Mouse (Mus musculus): ENCODE results near the gene Nckap5l.

Gene Nckap5l

GRCm38 (mm10) chr15:99457606-99458401, at the start of gene Nckap5l:
Gene Nckap5l (minus strand): TSS chr15:99457748.
- DNase-seq (ENCODE audit: low read depth, low spot score), result peak; percentile 86

DNA sequence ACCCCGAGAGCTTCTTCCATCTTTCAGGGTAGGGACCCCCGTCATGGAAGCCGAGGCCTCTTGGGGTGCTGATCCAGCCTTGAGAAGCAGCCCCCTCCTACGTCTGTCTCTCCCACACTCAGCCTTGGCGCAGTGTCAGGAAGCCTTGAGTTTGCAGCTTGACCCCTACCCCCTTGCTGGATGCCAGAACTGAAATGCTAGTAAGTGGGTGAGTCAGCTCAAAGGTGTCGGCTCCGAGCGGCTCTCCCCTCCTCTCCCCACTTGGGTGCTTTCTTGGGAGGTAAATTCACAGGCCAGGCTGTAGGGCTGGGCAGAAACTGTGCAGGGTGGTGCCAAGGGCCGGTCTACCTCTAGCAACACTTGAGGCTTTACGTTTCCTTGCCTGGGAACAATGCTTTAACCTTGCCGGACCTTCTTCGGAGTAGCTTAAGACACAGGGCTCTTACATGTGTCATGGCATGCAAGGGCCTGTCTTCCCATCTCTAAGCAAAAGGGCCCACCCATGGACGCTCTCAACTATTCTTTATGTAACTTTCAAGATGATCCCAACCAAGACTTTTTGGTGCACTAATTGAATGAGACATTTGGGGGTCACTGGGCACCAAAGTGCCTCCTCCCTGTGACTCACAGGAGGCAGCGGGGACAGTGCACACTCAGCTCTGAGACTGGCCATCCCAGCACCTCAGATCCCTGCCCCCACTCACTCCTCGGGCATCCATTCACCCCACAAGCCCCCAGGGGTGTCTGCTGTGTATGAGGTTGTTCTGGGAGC, 48.0 kb upstream of the Nckap5l start:
- DNase-seq (ENCODE audit: low read depth, low spot score), result no peak

DNA sequence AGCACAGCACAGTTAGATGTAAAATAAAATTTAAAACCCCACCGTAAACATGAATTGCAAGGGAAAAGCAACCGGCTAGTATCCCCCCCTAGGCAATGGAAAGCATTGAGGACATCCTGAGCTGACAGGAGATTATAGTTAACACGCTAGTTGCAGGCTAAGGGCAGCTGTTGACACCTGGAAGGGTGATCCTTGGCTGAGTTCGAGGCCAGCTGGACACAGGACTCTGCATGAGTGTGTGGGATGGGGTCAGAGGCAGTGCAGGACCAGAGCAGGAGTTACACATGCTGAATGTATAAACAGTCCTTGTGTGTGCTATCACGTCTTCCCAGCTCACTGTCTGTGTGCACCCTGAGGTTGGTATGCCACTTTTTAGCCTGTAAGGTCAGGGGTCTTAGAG, 45.7 kb upstream of the Nckap5l start:
- no peak for DNase-seq (ENCODE audit: low read depth, low spot score)

GRCm38 (mm10) chr15:99502311-99502831, 44.8 kb upstream of the Nckap5l start:
- no peak for DNase-seq (ENCODE audit: low read depth, low spot score)

DNA sequence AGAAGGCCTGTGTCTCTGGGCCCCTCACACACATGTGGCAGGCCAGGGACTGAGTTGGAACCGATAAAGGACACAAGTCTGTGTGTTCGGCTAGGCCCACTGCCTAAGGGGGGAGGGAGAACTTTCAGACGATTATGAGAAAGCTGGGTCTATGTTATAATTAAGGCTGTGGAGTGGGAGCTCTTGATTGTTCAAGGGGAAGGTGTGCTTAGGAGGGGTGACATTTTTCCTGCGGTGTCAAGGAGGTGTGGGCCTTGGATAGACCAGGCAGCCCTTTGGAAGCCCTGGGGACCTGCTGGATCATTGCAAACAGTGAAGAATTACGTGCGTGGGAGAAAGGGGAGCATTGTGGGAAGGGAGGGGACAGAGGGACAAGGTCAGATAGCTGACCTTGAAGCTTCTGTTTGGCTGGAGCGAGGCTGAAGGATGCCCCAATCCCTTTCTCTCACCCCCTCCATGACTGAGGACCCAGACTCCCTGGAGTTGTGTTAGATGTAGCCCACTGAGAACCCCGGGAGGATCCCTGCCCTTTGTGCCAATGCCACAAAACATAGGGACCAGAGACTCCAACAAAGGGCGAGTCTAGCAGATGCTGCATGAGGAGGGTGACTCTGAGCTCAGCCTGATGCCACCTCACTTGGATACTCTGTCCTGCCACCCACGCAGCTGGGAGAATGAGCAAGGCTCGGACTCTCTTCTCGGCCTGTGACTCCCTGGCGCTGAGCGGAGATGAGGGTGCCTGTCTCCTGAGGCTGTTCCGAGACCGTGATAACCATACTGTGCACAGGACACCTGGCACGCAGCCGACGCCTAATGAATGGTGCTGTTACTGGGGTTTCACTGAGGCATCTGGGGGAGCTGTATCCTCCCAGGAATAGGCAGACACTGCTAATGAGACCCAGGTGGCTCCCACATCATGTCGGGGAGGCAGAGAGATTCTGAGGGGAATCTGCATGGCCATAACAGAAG, 44.0 kb upstream of the Nckap5l start:
- DNase-seq (ENCODE audit: low read depth, low spot score), result no peak

GRCm38 (mm10) chr15:99500320-99500719, 42.8 kb upstream of the Nckap5l start:
- no peak for DNase-seq (ENCODE audit: low read depth, low spot score)

GRCm38 (mm10) chr15:99499726-99500125, 42.2 kb upstream of the Nckap5l start:
- no peak for DNase-seq (ENCODE audit: low read depth, low spot score)

- DNase-seq (ENCODE audit: low read depth, low spot score), result no peak
Observed at GRCm38 (mm10) chr15:99498781-99499180, 41.2 kb upstream of the Nckap5l start.

- DNase-seq (ENCODE audit: low read depth, low spot score), result no peak
Observed at GRCm38 (mm10) chr15:99498356-99498755, 40.8 kb upstream of the Nckap5l start.

GRCm38 (mm10) chr15:99497527-99498242, 40.1 kb upstream of the Nckap5l start:
- no peak for DNase-seq (ENCODE audit: low read depth, low spot score)

DNA sequence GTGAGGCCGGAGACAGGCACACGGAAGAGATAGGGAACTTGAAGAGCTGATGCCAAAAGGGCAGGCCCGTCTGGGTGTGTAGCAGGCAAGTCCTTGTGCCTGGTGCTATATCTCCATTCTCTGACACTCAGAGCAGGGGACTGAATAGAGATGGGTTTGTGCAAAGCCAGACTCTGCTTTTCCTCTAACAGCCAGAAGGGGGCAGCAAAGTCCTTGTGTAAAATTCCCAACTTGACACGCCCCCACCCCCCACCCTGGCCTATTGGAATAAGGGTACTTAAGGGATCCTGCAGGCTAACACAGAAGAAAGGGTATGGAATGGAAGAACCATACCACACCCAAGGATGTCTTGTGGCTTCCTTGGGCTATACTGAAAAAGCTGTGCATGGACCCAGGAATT, 39.5 kb upstream of the Nckap5l start:
- DNase-seq (ENCODE audit: low read depth, low spot score), result peak; percentile 67

GRCm38 (mm10) chr15:99484745-99485144, 27.2 kb upstream of the Nckap5l start:
- no peak for DNase-seq (ENCODE audit: low read depth, low spot score)

DNA sequence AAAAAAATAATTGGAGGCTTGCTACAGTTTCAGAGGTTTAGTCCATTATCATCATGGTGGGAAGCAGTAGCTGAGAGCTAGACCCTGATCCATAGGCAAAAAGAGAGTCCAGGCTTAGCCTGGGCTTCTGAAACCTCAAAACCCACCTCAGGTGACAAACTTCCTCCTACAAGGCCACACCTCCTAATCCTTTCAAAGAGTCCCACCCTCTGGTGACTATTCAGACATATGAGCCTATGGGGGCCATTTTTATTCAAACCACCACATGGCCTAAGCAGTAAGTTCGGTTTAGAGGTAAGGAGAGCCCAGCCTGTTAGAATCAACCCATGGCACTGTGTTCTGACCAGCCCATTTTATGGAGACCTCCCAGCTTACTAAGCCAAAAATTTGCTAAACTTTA, 18.3 kb upstream of the Nckap5l start:
- DNase-seq (ENCODE audit: low read depth, low spot score), result no peak

DNA sequence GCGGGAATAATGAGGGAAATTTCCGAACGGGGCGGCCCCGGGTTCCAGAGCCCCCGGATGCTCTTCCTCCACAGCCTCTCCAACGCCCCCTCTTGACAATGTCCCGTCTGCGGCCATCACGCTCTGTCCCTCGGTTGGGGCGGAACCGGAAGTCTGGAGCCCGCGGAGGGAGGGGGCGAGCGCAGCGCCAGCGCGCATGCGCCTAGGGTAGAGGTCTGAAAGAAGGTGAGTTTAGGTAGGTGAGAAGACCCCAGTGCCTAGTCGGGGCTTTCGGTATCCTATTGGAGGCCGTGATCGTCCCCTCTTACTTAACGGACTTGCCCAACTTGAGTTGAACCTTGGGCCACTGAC, 17.0 kb upstream of the Nckap5l start, which contains the start of gene Bcdin3d:
Bcdin3d (minus strand) TSS at position 155 of the 351 bp plus-strand sequence.
- DNase-seq (ENCODE audit: low read depth, low spot score), result peak; percentile 77

DNA sequence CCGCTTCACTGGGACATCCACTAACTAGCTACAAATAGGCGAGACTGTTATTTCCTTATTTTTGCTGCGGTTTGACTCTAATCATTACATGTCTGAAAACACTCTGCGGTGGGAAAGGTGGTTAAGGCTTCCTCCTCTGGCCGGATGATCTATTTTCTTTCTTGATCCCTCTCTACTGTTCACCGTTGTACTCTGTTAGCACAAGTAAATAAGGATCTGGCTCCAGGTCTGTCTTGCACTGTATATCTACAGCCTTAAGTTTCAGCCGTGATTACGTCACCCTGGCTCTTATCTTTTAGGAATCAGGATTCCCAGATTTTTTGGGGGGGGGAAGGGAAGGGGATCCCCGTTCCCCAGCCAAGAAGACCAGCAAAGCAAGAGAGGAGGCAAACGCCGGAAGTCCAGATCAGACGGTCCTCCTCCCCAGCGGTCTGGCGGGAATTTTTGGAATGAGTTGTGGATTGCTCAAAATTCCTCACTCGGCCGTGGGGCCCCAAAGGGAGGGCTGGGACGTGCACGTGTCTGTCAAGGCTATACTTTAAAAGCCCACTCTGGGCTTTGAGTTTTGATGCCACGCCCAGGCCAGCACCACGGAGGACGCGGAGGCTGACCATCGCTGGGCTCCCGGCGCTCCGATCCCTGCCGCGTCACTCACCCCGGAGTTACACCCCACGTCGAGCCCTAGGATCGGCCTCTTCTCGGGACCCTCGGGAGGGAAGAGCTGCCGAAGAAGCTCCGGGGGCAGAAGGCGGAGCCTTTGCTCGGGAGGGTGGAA, 16.4 kb upstream of the Nckap5l start:
- no peak for DNase-seq (ENCODE audit: low read depth, low spot score)

DNA sequence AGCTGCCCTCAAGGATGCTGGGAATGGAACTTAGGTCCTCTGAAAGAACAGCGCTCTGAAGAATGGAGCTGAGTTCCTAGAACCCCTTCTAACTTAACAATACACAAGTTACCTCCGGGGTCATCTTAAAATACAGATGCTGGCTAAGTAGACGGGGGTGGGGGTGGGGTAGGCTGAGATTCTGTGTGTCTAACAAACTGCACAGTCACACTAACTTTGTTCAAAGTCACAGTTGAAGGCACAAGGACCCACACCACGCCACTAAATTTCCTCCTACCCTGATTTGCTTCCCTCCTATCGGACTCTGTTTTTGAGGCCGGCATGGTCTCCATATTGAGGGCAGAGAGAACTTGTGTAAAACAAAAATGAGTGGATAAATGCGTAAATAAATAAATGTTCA, 15.4 kb upstream of the Nckap5l start:
- DNase-seq (ENCODE audit: low read depth, low spot score), result no peak

GRCm38 (mm10) chr15:99471677-99472063, 14.1 kb upstream of the Nckap5l start:
- DNase-seq (ENCODE audit: low read depth, low spot score), result no peak

GRCm38 (mm10) chr15:99470971-99471676, 13.6 kb upstream of the Nckap5l start:
- no peak for DNase-seq (ENCODE audit: low read depth, low spot score)

- no peak for DNase-seq (ENCODE audit: low read depth, low spot score)
Observed at GRCm38 (mm10) chr15:99470224-99470761, 12.7 kb upstream of the Nckap5l start.
